Mouse (Mus musculus) brain, adult 2 months (tissue): ENCODE data around the gene Ppm1e.
A peak's percentile ranks its signal among the peaks of the same experiment; 100 is the strongest.

Source experiments
- DNase-seq: peaks from one replicate; pipeline ENCODE4 v3.0.0; 2011; ENCODE audit warnings: low read depth, low spot score

Ppm1e gene

GRCm38 (mm10) chr11:87358331-87359261, at the start of gene Ppm1e:
Gene Ppm1e, minus strand, starts transcription at chr11:87359023.
- DNase-seq: peak; percentile 89

DNA sequence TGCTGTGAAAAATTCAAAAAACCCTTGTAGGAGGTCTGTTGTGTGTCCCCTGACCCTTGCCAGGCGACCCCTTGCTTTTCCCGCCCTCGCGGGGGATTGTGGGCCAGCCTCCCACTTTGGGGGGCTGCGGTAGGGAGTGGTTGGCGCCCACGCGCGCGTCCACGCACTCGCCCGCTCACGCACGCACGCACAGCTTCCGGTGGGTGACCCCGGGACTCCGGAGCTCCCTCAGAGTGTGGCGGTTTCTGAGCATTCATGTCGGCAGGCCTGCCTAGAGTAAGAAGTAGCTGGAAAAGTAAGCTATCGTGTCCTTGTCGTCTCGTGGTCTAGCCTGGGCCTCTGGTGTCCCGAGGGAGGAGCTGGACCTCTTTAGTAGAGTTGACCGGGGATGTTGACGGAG, 46.1 kb upstream of the Ppm1e start, which contains the start of the genes Rad51c and Tex14:
Gene Rad51c, minus strand, starts transcription at position 79 of the 400 bp plus-strand sequence.
Gene Tex14, plus strand, starts transcription at position 190 of the 400 bp plus-strand sequence.
- DNase-seq: no peak

DNA sequence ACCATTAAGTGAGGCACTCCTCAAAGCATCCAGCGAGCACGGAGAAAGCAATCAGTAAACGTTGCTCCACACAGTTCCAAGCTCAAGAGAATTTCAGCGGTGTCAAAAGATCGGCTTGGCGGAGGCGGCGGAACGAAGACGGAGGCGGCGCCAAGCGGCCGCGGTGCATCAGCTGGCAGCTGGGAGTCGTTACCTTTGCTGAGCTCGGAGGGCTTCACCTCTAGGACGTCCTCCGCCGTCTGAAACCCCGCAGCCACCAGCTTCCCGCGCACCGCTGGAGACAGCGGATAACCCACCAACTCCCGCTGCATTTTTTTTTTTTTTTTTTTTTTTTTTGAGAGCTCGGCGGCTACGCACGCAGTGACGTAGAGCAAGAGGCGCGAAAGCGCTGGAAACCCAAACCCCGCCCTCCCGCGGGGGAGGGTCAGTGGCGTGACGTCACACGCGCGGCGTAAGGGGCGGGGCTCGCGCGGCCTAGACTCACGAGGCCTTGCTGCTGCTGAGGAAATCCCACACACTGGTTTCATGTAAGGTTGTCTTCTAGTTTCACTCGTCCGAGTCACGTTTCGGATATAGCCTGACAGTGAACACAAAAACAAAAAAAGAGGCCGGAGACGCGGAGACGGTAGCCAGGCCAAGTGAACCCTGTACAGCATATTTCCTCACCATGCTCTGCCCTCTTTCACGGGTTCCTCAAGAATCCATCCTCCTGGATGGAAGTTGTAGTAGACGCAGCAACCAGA, 45.5 kb upstream of the Ppm1e start:
- DNase-seq: peak; percentile 97

DNA sequence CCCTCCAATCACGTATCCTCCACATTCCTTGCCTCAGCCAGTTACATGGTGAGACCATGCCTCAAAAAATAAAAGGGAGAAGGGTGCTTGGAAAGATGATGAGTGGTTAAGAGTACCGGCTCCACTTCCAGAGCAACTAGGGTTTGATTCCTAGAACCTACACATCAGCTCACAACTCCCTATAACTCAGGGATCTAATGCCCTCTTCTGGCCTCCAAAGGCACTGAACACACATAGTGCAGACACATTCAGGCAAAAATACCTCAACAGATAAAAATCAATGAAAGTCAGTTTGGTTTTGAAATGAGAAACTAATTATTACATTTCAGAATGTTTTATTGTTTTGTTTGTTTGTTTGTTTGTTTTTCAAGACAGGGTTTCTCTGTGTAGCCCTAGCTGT, 39.6 kb upstream of the Ppm1e start:
- no peak for DNase-seq

- peak; percentile 67 for DNase-seq
These were observed 35.0 kb upstream of the Ppm1e start for GRCm38 (mm10) chr11:87393855-87394254.

- DNase-seq: peak; percentile 66
These were observed 26.9 kb upstream of the Ppm1e start for GRCm38 (mm10) chr11:87385676-87386075.

GRCm38 (mm10) chr11:87384551-87384950, 25.7 kb upstream of the Ppm1e start:
- DNase-seq: no peak

GRCm38 (mm10) chr11:87367865-87368580, 9.2 kb upstream of the Ppm1e start:
- DNase-seq: peak; percentile 18

- DNase-seq: no peak
These were observed 8.2 kb upstream of the Ppm1e start for GRCm38 (mm10) chr11:87367061-87367460.

- DNase-seq: no peak
These were observed 6.3 kb upstream of the Ppm1e start for GRCm38 (mm10) chr11:87365120-87365519.

GRCm38 (mm10) chr11:87359262-87359612, 414 bp upstream of the Ppm1e start:
- no peak for DNase-seq

DNA sequence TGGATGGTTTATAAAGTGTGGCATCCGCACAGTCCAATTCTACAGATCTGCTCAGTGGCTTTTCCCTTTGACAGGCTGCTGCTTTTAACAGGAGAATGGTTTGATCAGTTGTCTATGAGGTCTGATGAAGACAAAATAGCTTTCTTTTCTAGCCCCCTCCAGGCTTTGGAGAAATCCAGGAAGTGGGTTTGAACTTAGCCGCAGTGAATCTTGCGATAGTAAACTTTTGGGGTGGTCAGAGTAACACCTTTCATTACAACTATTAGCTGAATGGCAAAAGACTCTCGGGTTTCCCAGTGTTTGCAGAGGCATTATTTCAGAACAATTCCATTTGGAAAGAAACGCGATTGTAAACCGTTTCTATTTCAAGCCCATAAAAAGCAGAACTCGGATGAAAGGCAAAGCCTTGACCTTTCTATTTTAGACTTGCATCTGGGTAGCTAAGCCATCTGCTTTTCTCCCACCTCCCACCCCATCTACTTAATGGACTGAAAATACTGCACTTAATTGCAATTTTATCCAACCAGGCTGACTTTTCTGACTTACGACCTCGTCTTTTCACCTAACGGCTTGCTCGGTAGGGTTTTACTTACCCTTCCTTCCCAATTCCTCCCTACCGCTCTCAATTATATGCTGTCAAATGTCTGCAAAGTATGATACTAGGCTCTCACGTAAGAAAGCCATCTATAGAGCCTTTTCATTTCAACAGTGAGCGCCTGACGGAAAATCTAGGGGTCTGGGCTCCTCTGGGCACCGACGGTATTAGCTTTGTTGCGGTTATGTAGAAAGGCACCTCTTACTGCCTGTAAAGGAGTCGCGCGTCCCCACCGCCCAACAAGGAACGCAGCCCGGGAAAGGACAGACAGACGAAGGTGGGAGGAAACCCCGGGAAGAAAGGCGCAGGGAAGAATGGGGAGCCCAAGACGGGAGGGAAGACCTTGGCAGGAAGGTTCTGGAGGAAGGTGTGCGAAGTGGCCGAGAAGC, 1.2 kb downstream of the Ppm1e start:
- DNase-seq: peak; percentile 45

DNA sequence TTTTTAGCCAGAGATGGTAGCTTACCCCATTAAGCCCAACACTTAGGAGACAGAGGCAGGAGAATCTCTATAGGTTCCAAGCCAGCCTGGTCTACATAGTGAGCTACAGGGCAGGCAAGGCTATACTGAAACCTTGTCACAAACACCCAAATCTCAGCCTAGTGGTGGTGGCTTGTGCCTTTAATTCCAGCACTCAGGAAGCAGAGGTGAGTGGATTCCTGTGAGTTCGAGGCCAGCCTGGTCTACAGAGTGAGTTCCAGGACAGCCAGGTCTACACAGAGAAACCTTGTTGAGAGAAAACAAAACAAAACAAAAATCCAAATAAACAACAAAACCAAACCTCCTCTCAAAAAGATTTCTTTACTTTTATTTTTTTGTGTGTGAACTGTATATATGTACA, 4.0 kb downstream of the Ppm1e start:
- DNase-seq: no peak

- DNase-seq: no peak
These were observed 5.1 kb downstream of the Ppm1e start for GRCm38 (mm10) chr11:87353646-87354170.

DNA sequence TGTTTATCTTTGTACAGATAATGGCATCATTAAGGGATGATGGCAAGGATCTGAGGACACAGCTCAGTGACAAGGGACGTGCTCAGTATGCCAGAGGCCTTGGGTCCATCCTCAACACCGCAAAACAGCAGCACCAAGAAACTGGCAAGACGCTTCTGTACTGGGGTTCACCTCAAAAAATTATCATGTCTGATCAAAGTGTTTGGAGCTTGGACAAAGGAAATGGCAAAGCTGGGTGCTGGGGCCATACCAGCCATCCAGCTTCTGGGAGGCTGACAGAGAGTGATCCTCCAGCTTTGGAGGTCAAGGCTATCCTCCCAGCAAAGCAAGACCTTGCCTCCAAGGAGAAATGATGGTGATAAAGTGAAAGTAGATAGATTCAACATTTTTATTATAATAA, 32.4 kb downstream of the Ppm1e start:
- no peak for DNase-seq

DNA sequence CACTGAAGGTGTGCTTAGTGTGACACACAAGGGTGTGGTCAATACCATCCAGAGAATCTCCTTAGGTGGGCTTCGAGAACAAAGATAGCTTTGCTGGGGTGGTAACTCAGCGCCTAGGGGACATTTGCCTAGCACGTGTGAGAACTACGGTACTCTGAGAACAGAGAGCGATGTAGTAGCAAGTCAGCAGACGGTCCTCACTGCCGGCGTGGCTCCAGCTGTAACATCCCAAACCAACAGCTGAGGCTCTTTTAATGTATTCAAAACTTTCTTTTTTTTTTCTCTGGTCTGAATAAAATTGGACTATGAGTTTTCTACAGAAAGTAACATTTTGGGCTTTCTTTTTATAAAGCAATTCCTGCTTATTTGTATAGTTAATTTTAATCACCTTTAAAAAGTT, 36.3 kb downstream of the Ppm1e start:
- DNase-seq: peak; percentile 29

- no peak for DNase-seq
These were observed 38.8 kb downstream of the Ppm1e start for GRCm38 (mm10) chr11:87320007-87320406.

DNA sequence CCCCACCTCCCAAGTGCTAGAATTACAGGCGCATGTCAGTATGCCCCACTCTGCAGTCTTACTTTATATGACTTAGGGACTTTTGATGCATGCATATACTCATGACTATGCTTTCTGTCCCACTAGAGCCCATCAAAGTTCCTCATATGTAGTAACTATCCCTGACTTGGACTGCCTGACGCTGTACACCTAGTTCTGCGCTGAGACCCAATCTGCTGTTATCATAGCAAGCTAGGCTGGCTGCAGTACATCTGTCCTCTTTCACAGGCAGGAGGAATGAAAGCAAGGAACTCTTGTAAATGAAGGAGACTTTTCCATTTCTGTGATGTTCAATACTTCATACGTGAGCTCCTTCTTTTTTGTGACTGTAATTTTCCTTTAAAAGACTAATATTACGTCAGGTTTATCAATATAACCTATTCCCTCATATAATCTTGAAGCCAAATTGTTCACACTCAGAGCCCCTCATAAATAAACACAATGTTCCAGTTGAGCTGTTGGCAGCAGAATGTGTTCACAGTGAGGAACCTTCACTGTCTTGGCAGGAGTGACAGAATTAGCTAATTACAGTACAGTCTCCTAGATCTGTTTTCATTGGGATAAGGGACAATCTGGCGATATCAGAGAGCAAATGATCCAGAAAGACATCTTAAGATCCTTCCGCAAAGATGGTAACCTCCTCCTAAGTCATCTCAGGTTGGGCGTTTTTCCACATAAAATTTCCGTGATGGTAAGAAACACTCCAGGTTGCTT, 39.7 kb downstream of the Ppm1e start:
- peak; percentile 83 for DNase-seq

DNA sequence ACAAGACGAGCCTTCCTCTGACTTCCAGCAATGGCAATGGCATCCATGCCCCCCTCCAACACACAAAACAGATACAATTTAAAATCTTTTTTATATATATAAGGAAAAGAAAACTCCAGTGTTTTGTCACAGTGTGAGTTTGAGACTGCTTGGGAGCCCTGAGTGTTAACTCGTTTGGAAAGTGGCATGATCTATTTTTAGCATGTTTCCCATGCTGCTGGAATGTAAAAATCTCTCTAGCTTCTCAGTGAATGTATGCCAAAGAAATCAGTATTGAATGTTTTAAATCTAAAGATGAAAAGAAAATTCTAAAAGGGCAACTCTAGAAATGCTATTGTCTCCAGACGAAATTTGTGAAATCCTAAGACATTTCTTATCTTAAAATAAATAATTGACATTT, 45.3 kb downstream of the Ppm1e start:
- peak; percentile 64 for DNase-seq

- peak; percentile 63 for DNase-seq
These were observed 48.5 kb downstream of the Ppm1e start for GRCm38 (mm10) chr11:87310309-87310708.
